Mouse (Mus musculus) heart, postnatal 0 days (tissue): ENCODE data around the gene Barx1. TPM values are rescaled to one million over a fixed set of nuclear protein-coding genes. Genes with fewer than 3 reads are reported as not detected.
A peak's percentile ranks its signal among the peaks of the same experiment; 100 is the strongest.

Experiments
- ATAC-seq: fragments of 200-750 bp; cut with Nextera tagmentation; 2 replicates; pipeline ENCODE4 v1.8.0; 2017; ENCODE audit warnings: low read depth, moderate number of reproducible peaks, moderate library complexity; ENCODE audit not compliant: insufficient read depth
- DNase-seq: peaks from one replicate; pipeline ENCODE4 v3.0.0-alpha.2; 2016; ENCODE audit warnings: low spot score
- H3K27ac ChIP-seq: fragments of 300-500 bp; sonication (generic); 2 replicates; pipeline ENCODE4 v1.5.1; 2014; ENCODE audit warnings: low read depth, mild to moderate bottlenecking
- H3K27me3 ChIP-seq: fragments of 300-500 bp; sonication (generic); 2 replicates; pipeline ENCODE4 v1.6.1; 2014; ENCODE audit warnings: low read length, mixed read lengths; ENCODE audit not compliant: control insufficient read depth, insufficient read depth
- H3K36me3 ChIP-seq: fragments of 300-500 bp; sonication (generic); replicated peaks from 2 replicates; pipeline ENCODE4 v1.6.1; 2014; ENCODE audit warnings: low read length, mixed read lengths; ENCODE audit not compliant: control insufficient read depth, insufficient read depth
- H3K4me1 ChIP-seq: fragments of 300-500 bp; sonication (generic); 2 replicates; pipeline ENCODE4 v1.6.1; 2014; ENCODE audit warnings: antibody characterized with exemption; ENCODE audit not compliant: control insufficient read depth, insufficient read depth
- H3K4me2 ChIP-seq: fragments of 300-500 bp; sonication (generic); 2 replicates; pipeline ENCODE4 v1.6.1; 2014; ENCODE audit warnings: low read depth, mild to moderate bottlenecking, low read length, moderate library complexity
- H3K4me3 ChIP-seq: fragments of 300-500 bp; sonication (generic); 2 replicates; pipeline ENCODE4 v1.5.1; 2014; ENCODE audit warnings: low read depth, low read length
- H3K9ac ChIP-seq: fragments of 300-500 bp; sonication (generic); replicated peaks from 2 replicates; pipeline ENCODE4 v1.6.1; 2014; ENCODE audit warnings: low read depth, low read length, mixed read lengths
- H3K9me3 ChIP-seq: fragments of 300-500 bp; sonication (generic); replicated peaks from 2 replicates; pipeline ENCODE4 v1.6.1; 2016; ENCODE audit warnings: low read length; ENCODE audit not compliant: control insufficient read depth
- CTCF ChIP-seq: IDR thresholded peaks from 2 replicates; pipeline ENCODE4 v1.5.1; 2016; ENCODE audit warnings: antibody characterized with exemption, control low read depth, low read depth
- EP300 ChIP-seq: IDR thresholded peaks from 2 replicates; pipeline ENCODE4 v1.6.1; 2016; ENCODE audit warnings: antibody characterized with exemption, low read depth
- WGBS: fragments of 180-500 bp; shearing (Covaris S2); extraction: QIAGEN DNeasy Blood & Tissue Kit; methylation state at CpG from one replicate; pipeline ENCODE4 v1.1.7; 2014; 5-methylcytosine and 5-hydroxymethylcytosine counted together
- polyA plus RNA-seq: library from polyadenylated mRNA; unstranded; fragments of >200 nt; fragmentation: Nextera tagmentation; extraction: Ambion mirVana; gene quantifications from 2 replicates; pipeline ENCODE4 v1.2.1, GENCODE M21; 2015
- total RNA-seq: library from RNA; depleted of rRNA; stranded (reverse); fragments of >200 nt; gene quantifications from 2 replicates; pipeline ENCODE4 v1.2.3, GENCODE M21; 2014; ENCODE audit warnings: low replicate concordance

Gene Barx1
- total and polyA plus RNA-seq, 2 experiments from 2014 or later: not detected

DNA sequence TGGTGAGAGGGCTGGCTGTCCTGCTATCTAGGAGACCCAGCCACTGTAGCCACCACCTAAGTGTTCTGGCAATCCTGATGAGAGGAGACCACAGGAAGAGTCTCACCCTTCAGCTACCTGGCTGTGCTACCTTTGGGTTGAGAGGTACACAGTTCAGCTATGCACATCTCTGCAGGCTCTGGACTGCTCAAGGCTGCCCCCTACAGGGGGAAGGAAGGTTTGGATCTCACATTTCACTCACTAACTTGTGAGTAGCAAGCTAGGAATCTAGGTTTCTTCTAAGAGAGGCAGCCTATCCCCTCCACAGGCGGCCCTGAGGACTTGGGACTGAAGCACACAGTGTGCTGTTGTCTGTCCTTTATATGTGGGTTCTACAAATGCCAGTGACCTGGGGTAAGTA, 16.6 kb downstream of the Barx1 start:
- no peak overlapping the region for H3K27ac ChIP-seq
- H3K9ac ChIP-seq: no peak overlapping the region
- no peaks in the 10 kb centered on the region for H3K4me1 ChIP-seq
- TF ChIP-seq CTCF: peak; percentile 40
- no peak for TF ChIP-seq EP300
- no peak overlapping the region for H3K4me2 ChIP-seq
- ATAC-seq (no peak), DNase-seq (no peak)
- peaks cover 27% of the 10 kb centered on the region; the same call in 1 of the 2 replicates for H3K27me3 ChIP-seq
- H3K36me3 ChIP-seq: no peaks in the 10 kb centered on the region
- H3K9me3 ChIP-seq: no peaks in the 10 kb centered on the region
- no peak overlapping the region for H3K4me3 ChIP-seq
- 19% methylated on average over 1 of the region's 1 CpGs for WGBS

DNA sequence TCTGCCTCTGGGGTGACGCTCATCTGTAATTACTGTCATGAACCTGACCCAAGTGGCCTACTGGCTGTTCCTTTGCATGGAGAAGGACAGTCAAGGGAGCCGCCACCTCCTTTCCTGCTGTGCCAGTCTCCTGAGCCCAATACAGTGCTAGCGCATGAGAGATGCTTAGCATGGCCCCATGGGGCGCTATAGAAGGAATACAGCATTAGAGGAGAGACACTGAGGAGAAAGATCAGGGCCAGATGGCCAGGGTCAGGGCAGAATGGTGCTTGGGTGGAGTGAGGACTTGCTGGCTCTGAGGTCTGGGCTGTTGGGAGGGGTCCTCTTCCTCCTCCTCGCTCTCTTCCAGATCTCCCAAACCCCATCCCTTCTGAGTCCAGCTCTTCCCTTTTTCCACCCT, 23.9 kb downstream of the Barx1 start:
- Histone ChIP-seq H3K27ac (no peak overlapping the region), H3K4me1 (no peaks in the 10 kb centered on the region), H3K4me2 (no peak overlapping the region), H3K9ac (no peak overlapping the region), H3K9me3 (0 out of 2 replicates have a peak, but pooled peaks cover 5% of the 10 kb centered on the region), H3K27me3 (0 out of 2 replicates have a peak, but pooled peaks cover 8% of the 10 kb centered on the region), H3K36me3 (no peaks in the 10 kb centered on the region), H3K4me3 (no peak overlapping the region)
- 50% methylated on average over 5 of the region's 5 CpGs for WGBS
- no peak for ATAC-seq
- TF ChIP-seq EP300 (no peak), CTCF (no peak)
- DNase-seq: no peak

DNA sequence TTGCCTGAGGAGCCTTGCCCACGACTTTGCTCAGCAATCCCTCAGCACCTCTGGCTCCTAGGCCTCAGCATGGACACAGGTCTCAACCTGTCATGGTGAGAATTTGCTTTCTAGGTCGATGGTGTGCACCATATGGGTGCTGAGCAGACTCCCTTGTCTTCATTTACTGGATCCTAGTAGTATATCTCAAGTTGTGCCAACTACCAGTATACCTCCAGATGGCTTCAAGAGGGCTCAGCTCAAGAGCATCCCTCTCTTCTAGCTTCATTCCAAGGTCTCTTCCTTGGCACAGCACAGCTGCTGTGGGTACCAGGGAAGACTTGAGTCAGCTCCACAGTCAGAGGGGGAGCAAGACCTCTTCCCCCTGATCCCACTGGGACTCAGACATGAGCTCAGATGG, 29.2 kb downstream of the Barx1 start:
- 49% methylated on average over 2 of the region's 2 CpGs for WGBS
- DNase-seq (no peak), ATAC-seq (no peak)
- Histone ChIP-seq H3K4me3 (no peak overlapping the region), H3K27me3 (no peaks in the 10 kb centered on the region), H3K4me2 (no peak overlapping the region), H3K36me3 (no peaks in the 10 kb centered on the region), H3K4me1 (peaks cover 7% of the 10 kb centered on the region; the same call in 1 of the 2 replicates), H3K9ac (no peak overlapping the region), H3K9me3 (0 out of 2 replicates have a peak, but pooled peaks cover 5% of the 10 kb centered on the region), H3K27ac (no peak overlapping the region)
- TF ChIP-seq EP300 (no peak), CTCF (no peak)

DNA sequence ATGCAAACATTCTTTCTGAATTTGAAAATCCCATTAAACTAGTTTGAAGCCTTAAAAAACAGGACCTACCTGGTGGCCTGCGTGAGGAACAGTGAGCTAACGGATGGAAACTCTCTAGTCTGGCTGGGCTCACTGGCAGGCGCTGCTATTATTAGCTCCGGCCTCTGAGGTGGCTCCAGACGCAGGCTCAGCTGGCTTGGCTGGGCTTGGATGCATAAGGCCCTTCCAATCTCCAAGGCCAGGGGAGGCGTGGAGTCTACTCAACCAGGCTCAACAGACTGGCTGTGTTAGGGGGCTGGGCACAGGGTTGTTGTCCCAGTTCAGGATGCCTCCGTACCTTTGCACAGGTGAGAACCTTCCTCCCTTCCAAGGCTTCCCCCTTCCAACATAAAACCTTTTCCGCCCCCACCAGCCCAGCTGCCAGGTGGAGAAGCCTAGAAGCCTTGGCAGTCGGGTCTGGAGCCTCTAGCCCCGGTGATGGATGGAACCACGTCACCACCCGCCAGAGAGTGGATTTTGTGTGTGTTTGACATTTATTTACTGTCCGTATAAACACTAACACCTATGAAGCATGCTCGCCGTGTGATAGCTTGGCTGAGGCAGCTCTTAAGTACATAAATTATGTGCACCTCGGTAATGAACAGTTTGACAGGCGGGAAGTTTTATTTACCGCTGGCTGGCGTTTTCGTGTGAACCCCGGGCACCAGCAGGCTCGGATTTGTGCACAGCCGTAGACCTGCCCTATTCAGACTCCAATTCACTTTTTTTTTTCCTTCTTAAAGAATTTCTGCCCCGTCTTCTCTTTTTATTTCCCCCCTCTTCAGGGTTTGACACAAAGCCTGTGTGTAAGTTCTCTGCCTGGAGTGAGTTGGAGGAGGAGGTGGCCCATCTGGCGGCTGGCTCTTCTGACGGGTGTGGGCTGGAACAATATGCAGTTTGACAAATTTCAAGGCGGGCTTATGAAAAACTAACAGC, 31.6 kb downstream of the Barx1 start:
- Histone ChIP-seq H3K4me2 (no peak overlapping the region), H3K27ac (no peak overlapping the region), H3K4me1 (peaks cover 7% of the 10 kb centered on the region; the same call in 1 of the 2 replicates), H3K9me3 (0 out of 2 replicates have a peak, but pooled peaks cover 5% of the 10 kb centered on the region), H3K9ac (no peak overlapping the region), H3K27me3 (no peaks in the 10 kb centered on the region), H3K4me3 (no peak overlapping the region), H3K36me3 (no peaks in the 10 kb centered on the region)
- ATAC-seq (peak; percentile 84), DNase-seq (peak; percentile 68)
- TF ChIP-seq CTCF (no peak), EP300 (no peak)
- 49% methylated on average over 27 of the region's 27 CpGs for WGBS

GRCm38 (mm10) chr13:48706385-48706951, 43.7 kb downstream of the Barx1 start:
- H3K9ac ChIP-seq: no peak overlapping the region
- 3% methylated on average over 21 of the region's 21 CpGs for WGBS
- peak overlapping the region; percentile 35 for H3K4me3 ChIP-seq
- H3K27me3 ChIP-seq: 0 out of 2 replicates have a peak, but pooled peaks cover under 1% of the 10 kb centered on the region
- ATAC-seq: peak; percentile 36; the same call in 1 of the 2 replicates
- no peaks in the 10 kb centered on the region for H3K4me1 ChIP-seq
- H3K4me2 ChIP-seq: peak overlapping the region; percentile 61
- H3K36me3 ChIP-seq: no peaks in the 10 kb centered on the region
- no peak for TF ChIP-seq CTCF
- no peak for TF ChIP-seq EP300
- DNase-seq: no peak
- no peak overlapping the region for H3K27ac ChIP-seq
- H3K9me3 ChIP-seq: no peaks in the 10 kb centered on the region
